Mouse (Mus musculus) stomach, embryonic 14.5 days (tissue): ENCODE results near the gene Zfp423. TPM values are rescaled to one million over a fixed set of nuclear protein-coding genes. Genes with fewer than 3 reads are reported as not detected.
A peak's percentile ranks its signal among the peaks of the same experiment; 100 is the strongest.

Experiments used
- ATAC-seq: fragments of 200-750 bp; cut with Nextera tagmentation; 2 replicates; pipeline ENCODE4 v1.8.0; 2017; ENCODE audit warnings: low read depth, moderate TSS enrichment; ENCODE audit not compliant: insufficient number of reproducible peaks, insufficient read depth, low FRiP score
- H3K27ac ChIP-seq: fragments of 300-500 bp; sonication (generic); 2 replicates; pipeline ENCODE4 v1.5.1; 2014; ENCODE audit warnings: mild to moderate bottlenecking, low read length, moderate library complexity, mixed read lengths
- H3K27me3 ChIP-seq: fragments of 300-500 bp; sonication (generic); 2 replicates; pipeline ENCODE4 v1.6.1; 2014; ENCODE audit warnings: low read length, control low read depth, mixed read lengths; ENCODE audit not compliant: control insufficient read depth, insufficient read depth
- H3K36me3 ChIP-seq: fragments of 300-500 bp; sonication (generic); 2 replicates; pipeline ENCODE4 v1.6.1; 2014; ENCODE audit warnings: mild to moderate bottlenecking, control low read depth, low read length, moderate library complexity, mixed read lengths; ENCODE audit not compliant: control insufficient read depth, insufficient read depth
- H3K4me1 ChIP-seq: fragments of 300-500 bp; sonication (generic); 2 replicates; pipeline ENCODE4 v1.6.1; 2014; ENCODE audit warnings: low read length, control low read depth, mixed read lengths; ENCODE audit not compliant: control insufficient read depth, insufficient read depth
- H3K4me2 ChIP-seq: fragments of 300-500 bp; sonication (generic); replicated peaks from 2 replicates; pipeline ENCODE4 v1.6.1; 2014; ENCODE audit warnings: low read depth, low read length, control low read depth
- H3K4me3 ChIP-seq: fragments of 300-500 bp; sonication (generic); 2 replicates; pipeline ENCODE4 v1.5.1; 2014; ENCODE audit warnings: low read depth, low read length, control low read depth
- H3K9ac ChIP-seq: fragments of 300-500 bp; sonication (generic); replicated peaks from 2 replicates; pipeline ENCODE4 v1.6.1; 2014; ENCODE audit warnings: low read depth, mild to moderate bottlenecking, control low read depth, low read length, moderate library complexity, mixed read lengths
- H3K9me3 ChIP-seq: fragments of 300-500 bp; sonication (generic); 2 replicates; pipeline ENCODE4 v1.6.1; 2016; ENCODE audit warnings: low read depth, low read length, control low read depth; ENCODE audit not compliant: control insufficient read depth
- WGBS: fragments of 180-500 bp; shearing (Covaris S2); extraction: QIAGEN DNeasy Blood & Tissue Kit; methylation state at CpG from one replicate; pipeline ENCODE4 v1.1.7; 2014; 5-methylcytosine and 5-hydroxymethylcytosine counted together
- polyA plus RNA-seq: library from polyadenylated mRNA; unstranded; fragments of >200 nt; fragmentation: Nextera tagmentation; extraction: Ambion mirVana; gene quantifications from 2 replicates; pipeline ENCODE4 v1.2.1, GENCODE M21; 2014

The Zfp423 gene
- polyA plus RNA-seq, 1 experiment from 2014 or later: 13.6 TPM

- under 1% methylated on average over 20 of the region's 20 CpGs for WGBS
- ATAC-seq: no peak
- H3K4me2 ChIP-seq: peak overlapping the region; percentile 83
- peak overlapping the region; percentile 96 for H3K9ac ChIP-seq
- H3K27me3 ChIP-seq: 0 out of 2 replicates have a peak, but pooled peaks cover 7% of the 10 kb centered on the region
- H3K27ac ChIP-seq: peak overlapping the region; percentile 99
- no peaks in the 10 kb centered on the region for H3K36me3 ChIP-seq
- no peaks in the 10 kb centered on the region for H3K9me3 ChIP-seq
- peak overlapping the region; percentile 81 for H3K4me3 ChIP-seq
- peaks cover 37% of the 10 kb centered on the region for H3K4me1 ChIP-seq
These were observed 1.4 kb downstream of the Zfp423 start for GRCm38 (mm10) chr8:87957871-87958450.

GRCm38 (mm10) chr8:87956001-87956400 is 3.4 kb downstream of the Zfp423 start:
- H3K9ac ChIP-seq: no peak overlapping the region
- no peaks in the 10 kb centered on the region for H3K9me3 ChIP-seq
- no peak overlapping the region for H3K4me3 ChIP-seq
- ATAC-seq: no peak
- H3K4me2 ChIP-seq: no peak overlapping the region
- H3K4me1 ChIP-seq: peaks cover 26% of the 10 kb centered on the region
- H3K27me3 ChIP-seq: 0 out of 2 replicates have a peak, but pooled peaks cover under 1% of the 10 kb centered on the region
- no peak overlapping the region for H3K27ac ChIP-seq
- H3K36me3 ChIP-seq: no peaks in the 10 kb centered on the region
- 74% methylated on average over 5 of the region's 5 CpGs for WGBS

- Histone ChIP-seq H3K27me3 (no peaks in the 10 kb centered on the region), H3K27ac (no peak overlapping the region), H3K9ac (no peak overlapping the region), H3K4me2 (no peak overlapping the region), H3K36me3 (no peaks in the 10 kb centered on the region), H3K4me3 (no peak overlapping the region), H3K9me3 (no peaks in the 10 kb centered on the region), H3K4me1 (peaks cover 29% of the 10 kb centered on the region)
- no peak for ATAC-seq
- 58% methylated on average over 5 of the region's 5 CpGs for WGBS
These were observed 5.9 kb downstream of the Zfp423 start for GRCm38 (mm10) chr8:87953473-87953872.

GRCm38 (mm10) chr8:87952298-87952697 is 7.1 kb downstream of the Zfp423 start:
- no peak overlapping the region for H3K27ac ChIP-seq
- H3K9ac ChIP-seq: no peak overlapping the region
- no peaks in the 10 kb centered on the region for H3K27me3 ChIP-seq
- H3K9me3 ChIP-seq: no peaks in the 10 kb centered on the region
- no peak overlapping the region for H3K4me3 ChIP-seq
- H3K4me1 ChIP-seq: peaks cover 23% of the 10 kb centered on the region
- ATAC-seq: no peak
- H3K36me3 ChIP-seq: no peaks in the 10 kb centered on the region
- H3K4me2 ChIP-seq: no peak overlapping the region
- WGBS: 77% methylated on average over 6 of the region's 6 CpGs

- no peak overlapping the region for H3K4me3 ChIP-seq
- H3K27me3 ChIP-seq: no peaks in the 10 kb centered on the region
- no peak for ATAC-seq
- no peak overlapping the region for H3K27ac ChIP-seq
- H3K9me3 ChIP-seq: no peaks in the 10 kb centered on the region
- peak overlapping the region; percentile 85 for H3K4me2 ChIP-seq
- no peak overlapping the region for H3K9ac ChIP-seq
- WGBS: 39% methylated on average over 5 of the region's 5 CpGs
- H3K36me3 ChIP-seq: no peaks in the 10 kb centered on the region
- H3K4me1 ChIP-seq: peaks cover 17% of the 10 kb centered on the region; the same call in 1 of the 2 replicates
These were observed 15.0 kb downstream of the Zfp423 start for GRCm38 (mm10) chr8:87944225-87944934.

- Histone ChIP-seq H3K27ac (no peak overlapping the region), H3K4me1 (peaks cover 23% of the 10 kb centered on the region), H3K27me3 (no peaks in the 10 kb centered on the region), H3K4me3 (peak overlapping the region; percentile 35), H3K9me3 (no peaks in the 10 kb centered on the region), H3K4me2 (peak overlapping the region; percentile 85), H3K36me3 (no peaks in the 10 kb centered on the region), H3K9ac (peak overlapping the region; percentile 45; the same call in 1 of the 2 replicates)
- 11% methylated on average over 40 of the region's 42 CpGs for WGBS
- 0 out of 2 replicates have a peak, but pooled peaks have one; percentile 23 for ATAC-seq
These were observed 15.7 kb downstream of the Zfp423 start for GRCm38 (mm10) chr8:87943651-87944091.

- WGBS: 38% methylated on average over 6 of the region's 6 CpGs
- peaks cover 38% of the 10 kb centered on the region for H3K4me1 ChIP-seq
- no peak overlapping the region for H3K4me3 ChIP-seq
- H3K27me3 ChIP-seq: no peaks in the 10 kb centered on the region
- ATAC-seq: no peak
- H3K27ac ChIP-seq: no peak overlapping the region
- no peak overlapping the region for H3K4me2 ChIP-seq
- no peaks in the 10 kb centered on the region for H3K36me3 ChIP-seq
- no peak overlapping the region for H3K9ac ChIP-seq
- no peaks in the 10 kb centered on the region for H3K9me3 ChIP-seq
These were observed 18.7 kb downstream of the Zfp423 start for GRCm38 (mm10) chr8:87940646-87941045.

GRCm38 (mm10) chr8:87939308-87939936 is 20.0 kb downstream of the Zfp423 start:
- H3K36me3 ChIP-seq: no peaks in the 10 kb centered on the region
- no peak for ATAC-seq
- H3K4me3 ChIP-seq: peak overlapping the region; percentile 22; the same call in 1 of the 2 replicates
- WGBS: 14% methylated on average over 8 of the region's 8 CpGs
- H3K4me2 ChIP-seq: peak overlapping the region; percentile 51
- H3K4me1 ChIP-seq: peaks cover 38% of the 10 kb centered on the region
- H3K27me3 ChIP-seq: no peaks in the 10 kb centered on the region
- H3K9ac ChIP-seq: no peak overlapping the region
- no peaks in the 10 kb centered on the region for H3K9me3 ChIP-seq
- peak overlapping the region; percentile 87 for H3K27ac ChIP-seq
